In genomic region chr7:139969348-139970130, GRCm38 (mm10) we compare ENCODE assay signal across 8 mouse cellular contexts. TPM values are rescaled to one million over a fixed set of nuclear protein-coding genes. Genes with fewer than 3 reads are reported as not detected.
DNase-seq lines count a peak whose midpoint lies in the region; ATAC-seq and TF ChIP-seq lines count a peak whose summit lies in the region.

No protein-coding gene starts in this region.

- H3K4me1 ChIP-seq in liver, adult 2 months (ENCODE audit: control insufficient read depth, insufficient read depth, low read length) = no peaks in the 10 kb centered on the region
- no peaks in the 10 kb centered on the region for H3K4me1 ChIP-seq in liver, embryonic 11.5 days (replicated peaks; ENCODE audit: control insufficient read depth, insufficient read depth, low read length)
- H3K4me1 ChIP-seq in forebrain, postnatal 0 days (ENCODE audit: insufficient read depth) = no peaks in the 10 kb centered on the region
- H3K4me1 ChIP-seq in lung, embryonic 14.5 days (ENCODE audit: insufficient read depth) = no peaks in the 10 kb centered on the region

- no peak overlapping the region for H3K4me2 ChIP-seq in liver, embryonic 11.5 days
- H3K4me2 ChIP-seq in forebrain, postnatal 0 days (ENCODE audit: low read depth) = no peak overlapping the region
- no peak overlapping the region for H3K4me2 ChIP-seq in lung, embryonic 14.5 days

- no peak overlapping the region for H3K27ac ChIP-seq in liver, adult 2 months (replicated peaks; ENCODE audit: insufficient read depth, low read depth, low read length)
- no peak overlapping the region for H3K27ac ChIP-seq in liver, embryonic 11.5 days (ENCODE audit: low read depth, low read length)
- no peak overlapping the region for H3K27ac ChIP-seq in forebrain, postnatal 0 days (ENCODE audit: low read depth, low read length)
- H3K27ac ChIP-seq in lung, embryonic 14.5 days (ENCODE audit: low read depth) = no peak overlapping the region

- TF ChIP-seq CTCF in liver, adult 2 months (IDR thresholded peaks at IDR 0.05; ENCODE audit: low read depth, low read length) = peak; percentile 70
- peak; percentile 90 for TF ChIP-seq CTCF in forebrain, postnatal 0 days (IDR thresholded peaks at IDR 0.05; ENCODE audit: low read depth)
- TF ChIP-seq CTCF in lung, embryonic 14.5 days (IDR thresholded peaks at IDR 0.05; ENCODE audit: low read depth) = peak; percentile 90

- no peak overlapping the region for H3K9ac ChIP-seq in liver, adult 2 months (ENCODE audit: low read depth, low read length)
- no peak overlapping the region for H3K9ac ChIP-seq in liver, embryonic 11.5 days (ENCODE audit: low read depth, low read length)
- no peak overlapping the region for H3K9ac ChIP-seq in forebrain, postnatal 0 days
- no peak overlapping the region for H3K9ac ChIP-seq in lung, embryonic 14.5 days

- no peaks in the 10 kb centered on the region for H3K79me2 ChIP-seq in liver, adult 2 months (ENCODE audit: control insufficient read depth, insufficient read depth, low read length)

- H3K27me3 ChIP-seq in liver, adult 2 months (ENCODE audit: control insufficient read depth, insufficient read depth, low read length) = no peaks in the 10 kb centered on the region
- no peaks in the 10 kb centered on the region for H3K27me3 ChIP-seq in liver, embryonic 11.5 days (replicated peaks; ENCODE audit: control insufficient read depth, insufficient read depth, low read length)
- H3K27me3 ChIP-seq in forebrain, postnatal 0 days (ENCODE audit: insufficient read depth, low read length) = no peaks in the 10 kb centered on the region; the same call in 1 of the 2 replicates
- H3K27me3 ChIP-seq in lung, embryonic 14.5 days (ENCODE audit: insufficient read depth, low read length) = no peaks in the 10 kb centered on the region

- 47% methylated on average over 10 of the region's 10 CpGs for WGBS in liver, adult 2 months
- 42% methylated on average over 10 of the region's 10 CpGs for WGBS in liver, embryonic 11.5 days
- 37% methylated on average over 10 of the region's 10 CpGs for WGBS in forebrain, postnatal 0 days
- WGBS in lung, embryonic 14.5 days = 45% methylated on average over 9 of the region's 10 CpGs

- TF ChIP-seq POLR2A in liver, adult 2 months (IDR thresholded peaks at IDR 0.05; ENCODE audit: extremely low read depth, insufficient read depth, low read length) = no peak

- no peak overlapping the region for H3K4me3 ChIP-seq in liver, adult 2 months (ENCODE audit: insufficient read depth, low read depth, low read length)
- no peak overlapping the region for H3K4me3 ChIP-seq in liver, embryonic 11.5 days (ENCODE audit: low read depth, low read length)
- H3K4me3 ChIP-seq in forebrain, postnatal 0 days (ENCODE audit: low read depth, low read length) = no peak overlapping the region
- H3K4me3 ChIP-seq in lung, embryonic 14.5 days (ENCODE audit: low read depth, low read length) = no peak overlapping the region

- ATAC-seq in liver, embryonic 11.5 days (replicated peaks; ENCODE audit: low FRiP score) = no peak
- ATAC-seq in forebrain, postnatal 0 days = peak; percentile 55; the same call in 1 of the 2 replicates
- 0 out of 2 replicates have a peak, but pooled peaks have one; percentile 42 for ATAC-seq in lung, embryonic 14.5 days (ENCODE audit: insufficient read depth)

- H3K9me3 ChIP-seq in liver, embryonic 11.5 days (ENCODE audit: control insufficient read depth, low read length) = no peaks in the 10 kb centered on the region
- no peaks in the 10 kb centered on the region for H3K9me3 ChIP-seq in forebrain, postnatal 0 days (ENCODE audit: low read length)
- H3K9me3 ChIP-seq in lung, embryonic 14.5 days (ENCODE audit: low read depth, low read length) = no peaks in the 10 kb centered on the region

- H3K36me3 ChIP-seq in liver, adult 2 months (ENCODE audit: control insufficient read depth, insufficient read depth, low read length) = no peaks in the 10 kb centered on the region
- H3K36me3 ChIP-seq in liver, embryonic 11.5 days (ENCODE audit: control insufficient read depth, insufficient read depth, low read length) = no peaks in the 10 kb centered on the region
- no peaks in the 10 kb centered on the region for H3K36me3 ChIP-seq in forebrain, postnatal 0 days (ENCODE audit: insufficient read depth)
- no peaks in the 10 kb centered on the region for H3K36me3 ChIP-seq in lung, embryonic 14.5 days (ENCODE audit: insufficient read depth)

- DNase-seq in liver, adult 2 months (ENCODE audit: extremely low read depth, low read depth, low spot score) = peak; percentile 53
- no peak for DNase-seq in liver, embryonic 11.5 days (ENCODE audit: low spot score)
- peak; percentile 56 for DNase-seq in c-Kit-positive CD71-positive TER-119-positive erythroid progenitor cells, embryonic 14.5 days (ENCODE audit: low spot score)
- DNase-seq in forebrain, postnatal 0 days = peak; percentile 86
- peak; percentile 77 to 91 for DNase-seq in kidney, postnatal 36 days
- peak; percentile 90 for DNase-seq in lung, embryonic 14.5 days
- peak; percentile 89 for DNase-seq in retina, postnatal 1 day
- DNase-seq in thymus, postnatal 36 days = peak; percentile 70 to 75

RNA-seq across cellular contexts. Expression of gene 6430531B16Rik, which starts 9.0 kb away (rescaled TPM):
- not detected in 2 replicates for total RNA-seq in liver, adult 2 months (2014; rRNA removed)
- polyA plus RNA-seq in liver, adult 2 months (2012; rRNA removed) = 0.07 TPM in 1 of 2 replicates, not detected in the other
- polyA plus RNA-seq in liver, embryonic 11.5 days (2014; fragmentation: Nextera tagmentation; extraction: Ambion mirVana) = not detected in 2 replicates
- total RNA-seq in forebrain, postnatal 0 days (2014; rRNA removed) = 1.6 and 2.7 TPM in 2 replicates
- polyA plus RNA-seq in forebrain, postnatal 0 days (2015; fragmentation: Nextera tagmentation; extraction: Ambion mirVana) = 1.3 and 2.0 TPM in 2 replicates
- 0.30 and 0.37 TPM in 2 replicates for polyA plus RNA-seq in lung, embryonic 14.5 days (2014; fragmentation: Nextera tagmentation; extraction: Ambion mirVana)

RNA-seq across cellular contexts. Expression of gene Adam8, which starts 22.8 kb away (rescaled TPM):
- 0.09 and 0.47 TPM in 2 replicates for total RNA-seq in liver, adult 2 months (2014; rRNA removed)
- polyA plus RNA-seq in liver, adult 2 months (2012; rRNA removed) = 0.35 and 0.46 TPM in 2 replicates
- polyA plus RNA-seq in liver, embryonic 11.5 days (2014; fragmentation: Nextera tagmentation; extraction: Ambion mirVana) = 1.1 and 1.4 TPM in 2 replicates
- total RNA-seq in forebrain, postnatal 0 days (2014; rRNA removed) = 2.6 and 3.4 TPM in 2 replicates
- polyA plus RNA-seq in forebrain, postnatal 0 days (2015; fragmentation: Nextera tagmentation; extraction: Ambion mirVana) = 0.47 TPM in 2 replicates
- 1.7 and 2.0 TPM in 2 replicates for polyA plus RNA-seq in lung, embryonic 14.5 days (2014; fragmentation: Nextera tagmentation; extraction: Ambion mirVana)

RNA-seq across cellular contexts. Expression of gene Utf1, which starts 25.9 kb away (rescaled TPM):
- not detected in 2 replicates for total RNA-seq in liver, adult 2 months (2014; rRNA removed)
- not detected in 2 replicates for polyA plus RNA-seq in liver, adult 2 months (2012; rRNA removed)
- not detected in 2 replicates for polyA plus RNA-seq in liver, embryonic 11.5 days (2014; fragmentation: Nextera tagmentation; extraction: Ambion mirVana)
- not detected in 2 replicates for total RNA-seq in forebrain, postnatal 0 days (2014; rRNA removed)
- polyA plus RNA-seq in forebrain, postnatal 0 days (2015; fragmentation: Nextera tagmentation; extraction: Ambion mirVana) = not detected in 2 replicates
- polyA plus RNA-seq in lung, embryonic 14.5 days (2014; fragmentation: Nextera tagmentation; extraction: Ambion mirVana) = 0.14 TPM in 1 of 2 replicates, not detected in the other
